17 mouse cellular contexts compared by ENCODE assay signal in genomic region chr11:117491408-117492208, GRCm38 (mm10). TPM values are rescaled to one million over a fixed set of nuclear protein-coding genes. Genes with fewer than 3 reads are reported as not detected.
DNase-seq lines count a peak whose midpoint lies in the region; ATAC-seq and TF ChIP-seq lines count a peak whose summit lies in the region.
"Had no signal": no experiment of that assay in that cellular context is flagged by ENCODE, and none has a peak within 500 bp of the region (broad histone marks: within the 10 kb centered on the region; RNA-seq: fewer than 3 reads in every experiment).

No protein-coding gene starts in this region.

- H3K4me1 ChIP-seq in embryonic facial prominence, embryonic 15.5 days: peaks cover 14% of the 10 kb centered on the region
- H3K4me1 ChIP-seq in hindbrain, embryonic 13.5 days (replicated peaks): peaks cover 44% of the 10 kb centered on the region
- H3K4me1 ChIP-seq in midbrain, embryonic 11.5 days (ENCODE audit: control insufficient read depth, insufficient read depth, low read length): peaks cover 20% of the 10 kb centered on the region

- H3K36me3 ChIP-seq in embryonic facial prominence, embryonic 15.5 days: no peaks in the 10 kb centered on the region
- H3K36me3 ChIP-seq in hindbrain, embryonic 13.5 days: no peaks in the 10 kb centered on the region
- no peaks in the 10 kb centered on the region for H3K36me3 ChIP-seq in midbrain, embryonic 11.5 days (ENCODE audit: control insufficient read depth, insufficient read depth, low read length)

- H3K4me2 ChIP-seq in embryonic facial prominence, embryonic 15.5 days (replicated peaks): no peak overlapping the region
- H3K4me2 ChIP-seq in hindbrain, embryonic 13.5 days: no peak overlapping the region
- no peak overlapping the region for H3K4me2 ChIP-seq in midbrain, embryonic 11.5 days

- no peak for TF ChIP-seq CTCF in brain, embryonic 14.5 days (IDR thresholded peaks at IDR 0.05; ENCODE audit: borderline replicate concordance, extremely low read depth, insufficient read depth, insufficient read length)

- peak; percentile 44; the same call in 1 of the 2 replicates for ATAC-seq in embryonic facial prominence, embryonic 15.5 days (ENCODE audit: insufficient number of reproducible peaks, low FRiP score, low TSS enrichment, low read depth)
- peak; percentile 47 for ATAC-seq in hindbrain, embryonic 13.5 days (ENCODE audit: low FRiP score)
- ATAC-seq in midbrain, embryonic 11.5 days (ENCODE audit: low FRiP score): peak; percentile 45; the same call in 1 of the 2 replicates

- peak; percentile 79 for DNase-seq in brain, embryonic 14.5 days (ENCODE audit: low read depth)
- peak; percentile 91 for DNase-seq in midbrain, embryonic 11.5 days (ENCODE audit: low spot score, missing footprints)
- DNase-seq in frontal cortex, adult 2 months (ENCODE audit: extremely low spot score in 1 of 2, low spot score in 1 of 2): no peak
- no peak for DNase-seq in heart, adult 11 months
- DNase-seq in gastrocnemius, postnatal 14 days: no peak
- no peak for DNase-seq in retina, postnatal 1 day
- DNase-seq: adrenal gland, postnatal 25 days; cerebellum, adult 11 months; heart, postnatal 10 days; kidney, adult 2 months; layer of hippocampus, adult 9-11 months; lung, adult 2 months had no signal

- H3K27ac ChIP-seq in embryonic facial prominence, embryonic 15.5 days (replicated peaks): no peak overlapping the region
- peak overlapping the region; percentile 66 for H3K27ac ChIP-seq in hindbrain, embryonic 13.5 days
- peak overlapping the region; percentile 67 for H3K27ac ChIP-seq in midbrain, embryonic 11.5 days (ENCODE audit: low read depth, low read length)

- H3K9ac ChIP-seq in embryonic facial prominence, embryonic 15.5 days: no peak overlapping the region
- H3K9ac ChIP-seq in hindbrain, embryonic 13.5 days: no peak overlapping the region
- H3K9ac ChIP-seq in midbrain, embryonic 11.5 days (ENCODE audit: low read length): peak overlapping the region; percentile 48

- no peak overlapping the region for H3K4me3 ChIP-seq in embryonic facial prominence, embryonic 15.5 days (replicated peaks)
- no peak overlapping the region for H3K4me3 ChIP-seq in hindbrain, embryonic 13.5 days
- H3K4me3 ChIP-seq in midbrain, embryonic 11.5 days (ENCODE audit: low read depth, low read length): no peak overlapping the region

- 51% methylated on average over 17 of the region's 17 CpGs for WGBS in embryonic facial prominence, embryonic 15.5 days
- WGBS in hindbrain, embryonic 13.5 days: 61% methylated on average over 17 of the region's 17 CpGs
- WGBS in midbrain, embryonic 11.5 days: 50% methylated on average over 17 of the region's 17 CpGs

- TF ChIP-seq POLR2A in brain, embryonic 14.5 days (IDR thresholded peaks at IDR 0.05; ENCODE audit: borderline replicate concordance, extremely low read depth, insufficient read depth, insufficient read length, poor library complexity, severe bottlenecking): no peak

- H3K27me3 ChIP-seq in embryonic facial prominence, embryonic 15.5 days: peaks cover 6% of the 10 kb centered on the region; the same call in 1 of the 2 replicates
- H3K27me3 ChIP-seq in hindbrain, embryonic 13.5 days: peaks cover 30% of the 10 kb centered on the region
- no peaks in the 10 kb centered on the region for H3K27me3 ChIP-seq in midbrain, embryonic 11.5 days (ENCODE audit: control insufficient read depth, insufficient read depth, low read length)

- no peaks in the 10 kb centered on the region for H3K9me3 ChIP-seq in embryonic facial prominence, embryonic 15.5 days (replicated peaks)
- peaks cover 8% of the 10 kb centered on the region; the same call in 1 of the 2 replicates for H3K9me3 ChIP-seq in hindbrain, embryonic 13.5 days
- H3K9me3 ChIP-seq in midbrain, embryonic 11.5 days (ENCODE audit: control insufficient read depth, low read length): peaks cover 4% of the 10 kb centered on the region

- intact Hi-C loops in gastrocnemius, postnatal 14 days (cut with DNase I; ENCODE audit: low total_unique reads): no loop called here

RNA-seq across cellular contexts. Expression of gene Gm11733, which starts 7.4 kb away (rescaled TPM):
- 0.09 and 0.12 TPM in 2 replicates for polyA plus RNA-seq in brain, embryonic 14.5 days (2012; rRNA removed)
- 0.12 TPM in 1 of 2 replicates, not detected in the other for polyA plus RNA-seq in embryonic facial prominence, embryonic 15.5 days (2015; fragmentation: Nextera tagmentation; extraction: Ambion mirVana)
- not detected in 2 replicates for polyA plus RNA-seq in hindbrain, embryonic 13.5 days (2015; fragmentation: Nextera tagmentation; extraction: Ambion mirVana)
- 0.25 TPM in 1 of 2 replicates, not detected in the other for polyA plus RNA-seq in midbrain, embryonic 11.5 days (2014; fragmentation: Nextera tagmentation; extraction: Ambion mirVana)
- 0.25 and 0.34 TPM in 2 replicates for polyA plus RNA-seq in frontal cortex, adult 2 months (2012; rRNA removed)
- total RNA-seq in gastrocnemius, postnatal 14 days (2021): not detected
- total RNA-seq: adrenal gland, postnatal 25 days; CH12.LX; heart, postnatal 10 days had no signal
- polyA plus RNA-seq: gonadal fat pad, adult 2 months; lung, adult 2 months; neural tube, embryonic 11.5 days had no signal

Comparison
In these comparisons a context has a peak if more than half of its experiments do, and no peak if none do; other contexts are left out.
1. DNase-seq: peak in brain, embryonic 14.5 days (single experiment) and midbrain, embryonic 11.5 days (single experiment); none in frontal cortex, adult 2 months (0 of 2), heart, adult 11 months (single experiment), gastrocnemius, postnatal 14 days (single experiment) and retina, postnatal 1 day (single experiment).
2. Peak in every context shown above with its lines, with median percentiles within 50 percentile points of each other: ATAC-seq.